Mouse (Mus musculus) liver, embryonic 14.5 days (tissue): ENCODE measurements around the gene Rbfox1.

Experiments used
- CTCF ChIP-seq: IDR thresholded peaks from 2 replicates; pipeline ENCODE4 v1.5.1; 2016; ENCODE audit warnings: antibody characterized with exemption, low read depth, control low read depth
- EP300 ChIP-seq: IDR thresholded peaks from 2 replicates; pipeline ENCODE4 v1.6.1; 2016; ENCODE audit warnings: antibody characterized with exemption, low read depth

DNA sequence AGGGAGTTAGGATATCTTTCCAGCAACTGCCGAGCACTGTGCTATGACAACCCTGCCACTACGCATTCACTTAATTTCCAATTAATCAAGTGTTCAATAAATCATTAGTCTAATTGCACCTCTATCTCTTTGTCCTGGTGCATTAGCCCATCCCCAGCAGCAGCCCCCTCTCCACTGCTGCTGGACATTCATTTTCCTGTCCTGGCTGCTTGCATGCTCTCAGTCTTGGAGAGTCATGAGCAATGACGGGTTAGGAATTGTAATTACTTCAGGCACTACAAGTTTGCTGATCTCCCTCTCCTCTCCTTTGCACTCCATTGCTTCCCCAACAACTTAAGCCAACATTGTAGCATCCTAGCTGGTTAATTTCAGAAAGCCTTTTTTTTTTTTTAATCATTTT is 646.3 kb downstream of the Rbfox1 start:
- TF ChIP-seq CTCF: no peak
- TF ChIP-seq EP300: no peak
